In genomic region chr6:134606949-134607746, GRCm38 (mm10) we compare ENCODE assay signal across 8 mouse cellular contexts. TPM values are rescaled to one million over a fixed set of nuclear protein-coding genes. Genes with fewer than 3 reads are reported as not detected.
DNase-seq lines count a peak whose midpoint lies in the region; ATAC-seq and TF ChIP-seq lines count a peak whose summit lies in the region.

No protein-coding gene starts in this region.

- no peaks in the 10 kb centered on the region for H3K27me3 ChIP-seq in forebrain, embryonic 11.5 days (ENCODE audit: control insufficient read depth, insufficient read depth, low read length)
- H3K27me3 ChIP-seq in forebrain, embryonic 10.5 days (ENCODE audit: poor library complexity, severe bottlenecking) = no peaks in the 10 kb centered on the region
- H3K27me3 ChIP-seq in E14TG2a.4 (ENCODE audit: insufficient read depth, low read length) = 0 out of 2 replicates have a peak, but pooled peaks cover 4% of the 10 kb centered on the region
- no peaks in the 10 kb centered on the region for H3K27me3 ChIP-seq in hindbrain, embryonic 15.5 days
- no peaks in the 10 kb centered on the region for H3K27me3 ChIP-seq in liver, embryonic 13.5 days

- peak; percentile 23; the same call in 1 of the 2 replicates for TF ChIP-seq CTCF in E14TG2a.4 (conservative IDR thresholded peaks at IDR 0.05; ENCODE audit: low read length)

- no peak overlapping the region for H3K27ac ChIP-seq in forebrain, embryonic 11.5 days (ENCODE audit: low read depth, low read length)
- no peak overlapping the region for H3K27ac ChIP-seq in forebrain, embryonic 10.5 days
- no peak overlapping the region for H3K27ac ChIP-seq in hindbrain, embryonic 15.5 days (replicated peaks)
- H3K27ac ChIP-seq in liver, embryonic 13.5 days = no peak overlapping the region

- no peaks in the 10 kb centered on the region for H3K36me3 ChIP-seq in forebrain, embryonic 11.5 days (ENCODE audit: control insufficient read depth, insufficient read depth, low read length)
- H3K36me3 ChIP-seq in forebrain, embryonic 10.5 days (replicated peaks) = no peaks in the 10 kb centered on the region
- no peaks in the 10 kb centered on the region; the same call in 1 of the 2 replicates for H3K36me3 ChIP-seq in E14TG2a.4 (ENCODE audit: insufficient read depth, low read length)
- H3K36me3 ChIP-seq in hindbrain, embryonic 15.5 days = no peaks in the 10 kb centered on the region
- no peaks in the 10 kb centered on the region for H3K36me3 ChIP-seq in liver, embryonic 13.5 days

- H3K4me1 ChIP-seq in forebrain, embryonic 11.5 days (replicated peaks; ENCODE audit: control insufficient read depth, insufficient read depth, low read length) = no peaks in the 10 kb centered on the region
- peaks cover 28% of the 10 kb centered on the region for H3K4me1 ChIP-seq in forebrain, embryonic 10.5 days
- H3K4me1 ChIP-seq in E14TG2a.4 (replicated peaks; ENCODE audit: low read depth, low read length) = peaks cover 39% of the 10 kb centered on the region
- no peaks in the 10 kb centered on the region for H3K4me1 ChIP-seq in hindbrain, embryonic 15.5 days (replicated peaks)
- 0 out of 2 replicates have a peak, but pooled peaks cover 4% of the 10 kb centered on the region for H3K4me1 ChIP-seq in liver, embryonic 13.5 days (replicated peaks)

- no peak for DNase-seq in forebrain, embryonic 11.5 days (ENCODE audit: low spot score)
- DNase-seq in forebrain, embryonic 10.5 days (ENCODE audit: extremely low spot score, low spot score) = no peak
- DNase-seq in embryo, embryonic 9.5 days (ENCODE audit: extremely low spot score) = peak; percentile 43
- DNase-seq in liver, embryonic 13.5 days = no peak
- no peak for DNase-seq in right cerebral cortex, postnatal 14 days

- no peak overlapping the region for H3K4me3 ChIP-seq in forebrain, embryonic 11.5 days (ENCODE audit: low read depth, low read length)
- H3K4me3 ChIP-seq in forebrain, embryonic 10.5 days = no peak overlapping the region
- no peak overlapping the region for H3K4me3 ChIP-seq in E14TG2a.4 (replicated peaks; ENCODE audit: low read length)
- H3K4me3 ChIP-seq in hindbrain, embryonic 15.5 days = no peak overlapping the region
- no peak overlapping the region for H3K4me3 ChIP-seq in liver, embryonic 13.5 days (replicated peaks)

- no peak overlapping the region for H3K9ac ChIP-seq in forebrain, embryonic 11.5 days (ENCODE audit: low read length)
- no peak overlapping the region for H3K9ac ChIP-seq in hindbrain, embryonic 15.5 days
- H3K9ac ChIP-seq in liver, embryonic 13.5 days = no peak overlapping the region

- peak; percentile 56; the same call in 1 of the 2 replicates for ATAC-seq in forebrain, embryonic 11.5 days (replicated peaks; ENCODE audit: low FRiP score)
- ATAC-seq in hindbrain, embryonic 15.5 days (ENCODE audit: low FRiP score, low read depth) = peak; percentile 66
- peak; percentile 45; the same call in 1 of the 2 replicates for ATAC-seq in liver, embryonic 13.5 days (ENCODE audit: low read depth)
- 0 out of 2 replicates have a peak, but pooled peaks have one; percentile 26 for ATAC-seq in neutrophil, adult 5-6 weeks (ENCODE audit: extremely low read depth, insufficient number of reproducible peaks, low FRiP score, poor library complexity, severe bottlenecking)

- H3K9me3 ChIP-seq in forebrain, embryonic 11.5 days (ENCODE audit: control insufficient read depth, low read length) = no peaks in the 10 kb centered on the region
- no peaks in the 10 kb centered on the region for H3K9me3 ChIP-seq in forebrain, embryonic 10.5 days
- no peaks in the 10 kb centered on the region for H3K9me3 ChIP-seq in E14TG2a.4 (ENCODE audit: low read length)
- no peaks in the 10 kb centered on the region for H3K9me3 ChIP-seq in hindbrain, embryonic 15.5 days
- H3K9me3 ChIP-seq in liver, embryonic 13.5 days (replicated peaks) = no peaks in the 10 kb centered on the region

- H3K4me2 ChIP-seq in forebrain, embryonic 11.5 days (ENCODE audit: low read depth, low read length, severe bottlenecking) = no peak overlapping the region
- H3K4me2 ChIP-seq in hindbrain, embryonic 15.5 days = no peak overlapping the region
- H3K4me2 ChIP-seq in liver, embryonic 13.5 days = no peak overlapping the region

- 61% methylated on average over 9 of the region's 9 CpGs for WGBS in forebrain, embryonic 11.5 days
- WGBS in forebrain, embryonic 10.5 days = 68% methylated on average over 9 of the region's 9 CpGs
- WGBS in hindbrain, embryonic 15.5 days = 62% methylated on average over 9 of the region's 9 CpGs
- 48% methylated on average over 9 of the region's 9 CpGs for WGBS in liver, embryonic 13.5 days (ENCODE audit: insufficient replicate concordance)

RNA-seq across cellular contexts. Expression of gene Mansc1, which starts 25.1 kb away (rescaled TPM):
- 0.53 and 1.2 TPM in 2 replicates for polyA plus RNA-seq in forebrain, embryonic 11.5 days (2014; fragmentation: Nextera tagmentation; extraction: Ambion mirVana)
- polyA plus RNA-seq in forebrain, embryonic 10.5 days (2016; fragmentation: Nextera tagmentation; extraction: Ambion mirVana) = 0.55 and 0.63 TPM in 2 replicates
- 1.3 and 1.4 TPM in 2 replicates for polyA plus RNA-seq in hindbrain, embryonic 15.5 days (2015; fragmentation: Nextera tagmentation; extraction: Ambion mirVana)
- 0.54 and 0.64 TPM in 2 replicates for polyA plus RNA-seq in liver, embryonic 13.5 days (2015; fragmentation: Nextera tagmentation; extraction: Ambion mirVana)
- 0.12 TPM in 1 of 2 replicates, not detected in the other for total RNA-seq in neutrophil, adult 5-6 weeks (2017)

RNA-seq across cellular contexts. Expression of gene Borcs5, which starts 32.2 kb away (rescaled TPM):
- polyA plus RNA-seq in forebrain, embryonic 11.5 days (2014; fragmentation: Nextera tagmentation; extraction: Ambion mirVana) = 27.0 and 29.7 TPM in 2 replicates
- 18.4 and 20.1 TPM in 2 replicates for polyA plus RNA-seq in forebrain, embryonic 10.5 days (2016; fragmentation: Nextera tagmentation; extraction: Ambion mirVana)
- polyA plus RNA-seq in hindbrain, embryonic 15.5 days (2015; fragmentation: Nextera tagmentation; extraction: Ambion mirVana) = 42.5 and 43.6 TPM in 2 replicates
- polyA plus RNA-seq in liver, embryonic 13.5 days (2015; fragmentation: Nextera tagmentation; extraction: Ambion mirVana) = 11.3 and 11.9 TPM in 2 replicates
- total RNA-seq in neutrophil, adult 5-6 weeks (2017) = 7.4 and 8.8 TPM in 2 replicates

RNA-seq across cellular contexts. Expression of gene Lrp6, which starts 40.4 kb away (rescaled TPM):
- 32.5 and 32.9 TPM in 2 replicates for polyA plus RNA-seq in forebrain, embryonic 11.5 days (2014; fragmentation: Nextera tagmentation; extraction: Ambion mirVana)
- polyA plus RNA-seq in forebrain, embryonic 10.5 days (2016; fragmentation: Nextera tagmentation; extraction: Ambion mirVana) = 25.4 and 25.9 TPM in 2 replicates
- polyA plus RNA-seq in hindbrain, embryonic 15.5 days (2015; fragmentation: Nextera tagmentation; extraction: Ambion mirVana) = 16.4 and 16.8 TPM in 2 replicates
- 6.8 and 8.7 TPM in 2 replicates for polyA plus RNA-seq in liver, embryonic 13.5 days (2015; fragmentation: Nextera tagmentation; extraction: Ambion mirVana)
- total RNA-seq in neutrophil, adult 5-6 weeks (2017) = 36.7 and 37.5 TPM in 2 replicates
